ENCODE assay signal across 11 mouse cellular contexts in genomic region chr7:71093301-71093939, GRCm38 (mm10).
DNase-seq lines count a peak whose midpoint lies in the region; ATAC-seq and TF ChIP-seq lines count a peak whose summit lies in the region.
"Had no signal": no experiment of that assay in that cellular context is flagged by ENCODE, and none has a peak within 500 bp of the region (broad histone marks: within the 10 kb centered on the region; RNA-seq: fewer than 3 reads in every experiment).

No protein-coding gene starts in this region.

- intact Hi-C loops in heart, postnatal 10 days (cut with DNase I): loop anchor here (2.0 to 5.0 kb wide), 5 partner anchors 56 to 731 kb away; no protein-coding TSS in a partner anchor

- no peak overlapping the region for H3K9ac ChIP-seq in embryonic facial prominence, embryonic 14.5 days (ENCODE audit: low read depth, low read length)
- H3K9ac ChIP-seq in lung, embryonic 16.5 days (ENCODE audit: low read length): no peak overlapping the region
- no peak overlapping the region for H3K9ac ChIP-seq in hindbrain, embryonic 14.5 days
- H3K9ac ChIP-seq: forebrain, postnatal 0 days had no signal

- no peak for TF ChIP-seq POLR2A in brain, embryonic 14.5 days (IDR thresholded peaks at IDR 0.05; ENCODE audit: borderline replicate concordance, extremely low read depth, insufficient read depth, insufficient read length, poor library complexity, severe bottlenecking)

- 47% methylated on average over 6 of the region's 6 CpGs for WGBS in embryonic facial prominence, embryonic 14.5 days
- 64% methylated on average over 6 of the region's 6 CpGs for WGBS in embryonic facial prominence, embryonic 10.5 days
- 34% methylated on average over 6 of the region's 6 CpGs for WGBS in lung, embryonic 16.5 days
- WGBS in hindbrain, embryonic 14.5 days: 88% methylated on average over 6 of the region's 6 CpGs

- no peaks in the 10 kb centered on the region for H3K27me3 ChIP-seq in embryonic facial prominence, embryonic 14.5 days (replicated peaks; ENCODE audit: control insufficient read depth, insufficient read depth, low read length)
- no peaks in the 10 kb centered on the region for H3K27me3 ChIP-seq in embryonic facial prominence, embryonic 10.5 days (replicated peaks; ENCODE audit: low read depth, poor library complexity, severe bottlenecking)
- H3K27me3 ChIP-seq in lung, embryonic 16.5 days (ENCODE audit: control insufficient read depth, insufficient read depth, low read depth, low read length): no peaks in the 10 kb centered on the region
- no peaks in the 10 kb centered on the region for H3K27me3 ChIP-seq in hindbrain, embryonic 14.5 days (ENCODE audit: control insufficient read depth, insufficient read depth, low read length)

- ATAC-seq in embryonic facial prominence, embryonic 14.5 days (ENCODE audit: low read depth): no peak
- peak; percentile 96 for ATAC-seq in lung, embryonic 16.5 days (ENCODE audit: low read depth)
- no peak for ATAC-seq in hindbrain, embryonic 14.5 days (ENCODE audit: low FRiP score)
- ATAC-seq: forebrain, postnatal 0 days had no signal

- no peak overlapping the region for H3K4me2 ChIP-seq in embryonic facial prominence, embryonic 14.5 days (ENCODE audit: low read depth, low read length)
- no peak overlapping the region for H3K4me2 ChIP-seq in lung, embryonic 16.5 days (ENCODE audit: low read depth, low read length)
- no peak overlapping the region for H3K4me2 ChIP-seq in hindbrain, embryonic 14.5 days (replicated peaks)

- H3K4me1 ChIP-seq in embryonic facial prominence, embryonic 14.5 days (ENCODE audit: control insufficient read depth, insufficient read depth, low read length): peaks cover 5% of the 10 kb centered on the region; the same call in 1 of the 2 replicates
- H3K4me1 ChIP-seq in embryonic facial prominence, embryonic 10.5 days: peaks cover 6% of the 10 kb centered on the region
- H3K4me1 ChIP-seq in lung, embryonic 16.5 days (replicated peaks; ENCODE audit: control insufficient read depth, insufficient read depth, low read length): peaks cover 3% of the 10 kb centered on the region; the same call in 1 of the 2 replicates
- no peaks in the 10 kb centered on the region for H3K4me1 ChIP-seq in hindbrain, embryonic 14.5 days (replicated peaks; ENCODE audit: control insufficient read depth, insufficient read depth, low read length)

- H3K36me3 ChIP-seq in embryonic facial prominence, embryonic 14.5 days (ENCODE audit: control insufficient read depth, insufficient read depth, low read length): no peaks in the 10 kb centered on the region
- no peaks in the 10 kb centered on the region for H3K36me3 ChIP-seq in embryonic facial prominence, embryonic 10.5 days (replicated peaks)
- no peaks in the 10 kb centered on the region for H3K36me3 ChIP-seq in lung, embryonic 16.5 days (ENCODE audit: control insufficient read depth, insufficient read depth, low read length)
- H3K36me3 ChIP-seq in hindbrain, embryonic 14.5 days (replicated peaks; ENCODE audit: control insufficient read depth, insufficient read depth): no peaks in the 10 kb centered on the region

- no peak overlapping the region for H3K4me3 ChIP-seq in embryonic facial prominence, embryonic 14.5 days (ENCODE audit: low read depth, low read length)
- no peak overlapping the region for H3K4me3 ChIP-seq in embryonic facial prominence, embryonic 10.5 days
- H3K4me3 ChIP-seq in lung, embryonic 16.5 days (ENCODE audit: low read length): no peak overlapping the region
- no peak overlapping the region for H3K4me3 ChIP-seq in hindbrain, embryonic 14.5 days (replicated peaks; ENCODE audit: low read length)

- no peaks in the 10 kb centered on the region for H3K9me3 ChIP-seq in embryonic facial prominence, embryonic 14.5 days (ENCODE audit: control insufficient read depth, low read length)
- no peaks in the 10 kb centered on the region for H3K9me3 ChIP-seq in embryonic facial prominence, embryonic 10.5 days
- no peaks in the 10 kb centered on the region for H3K9me3 ChIP-seq in lung, embryonic 16.5 days (ENCODE audit: control insufficient read depth, low read length)
- H3K9me3 ChIP-seq in hindbrain, embryonic 14.5 days (ENCODE audit: control insufficient read depth, low read length): no peaks in the 10 kb centered on the region

- H3K27ac ChIP-seq in embryonic facial prominence, embryonic 14.5 days (replicated peaks; ENCODE audit: low read depth, low read length): no peak overlapping the region
- H3K27ac ChIP-seq in embryonic facial prominence, embryonic 10.5 days (replicated peaks): no peak overlapping the region
- H3K27ac ChIP-seq in lung, embryonic 16.5 days (ENCODE audit: low read length): peak overlapping the region; percentile 79
- H3K27ac ChIP-seq in hindbrain, embryonic 14.5 days: no peak overlapping the region

- TF ChIP-seq CTCF in brain, embryonic 14.5 days (IDR thresholded peaks at IDR 0.05; ENCODE audit: borderline replicate concordance, extremely low read depth, insufficient read depth, insufficient read length): no peak

- DNase-seq in embryonic facial prominence, embryonic 14.5 days (ENCODE audit: low spot score): peak; percentile 58
- no peak for DNase-seq in embryonic facial prominence, embryonic 10.5 days (ENCODE audit: low spot score)
- peak; percentile 7 for DNase-seq in brain, embryonic 14.5 days (ENCODE audit: low read depth)
- DNase-seq in heart, postnatal 10 days: peak; percentile 44 to 46
- no peak for DNase-seq in hindbrain, embryonic 14.5 days (ENCODE audit: low spot score)
- no peak for DNase-seq in gastrocnemius, postnatal 4 days (ENCODE audit: low spot score in 2 of 2)
- DNase-seq in cerebellum, adult 8-10 months: no peak
- DNase-seq: forebrain, postnatal 0 days; left cerebral cortex, postnatal 4 days; midbrain, embryonic 14.5 days had no signal

Comparison
In these comparisons a context has a peak if more than half of its experiments do, and no peak if none do; other contexts are left out.
1. DNase-seq: peak in embryonic facial prominence, embryonic 14.5 days (single experiment), brain, embryonic 14.5 days (single experiment) and heart, postnatal 10 days (2 of 2); none in embryonic facial prominence, embryonic 10.5 days (single experiment), hindbrain, embryonic 14.5 days (single experiment), gastrocnemius, postnatal 4 days (0 of 2) and cerebellum, adult 8-10 months (single experiment).